ENCODE assay signal across 16 mouse cellular contexts in the genomic region with DNA sequence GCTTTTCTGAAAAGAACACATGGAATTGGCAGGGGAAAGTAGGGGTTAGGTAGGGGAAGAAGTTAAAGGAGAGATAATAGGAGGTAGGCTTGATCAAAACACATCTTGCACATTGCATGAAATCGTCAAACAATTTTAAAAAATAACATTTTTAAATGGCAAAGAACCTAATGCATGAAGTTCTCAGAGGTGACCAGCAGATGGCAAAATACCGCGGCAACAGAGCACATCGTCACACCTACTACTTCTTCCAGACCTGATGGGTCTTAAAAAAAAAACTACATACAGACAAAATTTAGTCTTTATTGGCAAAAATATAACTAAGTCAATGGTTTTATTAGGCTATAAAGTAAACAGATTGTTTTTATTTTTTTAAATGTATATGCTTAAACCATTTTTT. TPM values are rescaled to one million over a fixed set of nuclear protein-coding genes. Genes with fewer than 3 reads are reported as not detected.
DNase-seq lines count a peak whose midpoint lies in the region; TF ChIP-seq lines count a peak whose summit lies in the region.
"Had no signal": no experiment of that assay in that cellular context is flagged by ENCODE, and none has a peak within 500 bp of the region (broad histone marks: within the 10 kb centered on the region; RNA-seq: fewer than 3 reads in every experiment).

No protein-coding gene starts in this region.

- H3K27me3 ChIP-seq in heart, adult 2 months (ENCODE audit: control insufficient read depth, insufficient read depth, low read length): no peaks in the 10 kb centered on the region
- no peaks in the 10 kb centered on the region for H3K27me3 ChIP-seq in MEL (ENCODE audit: control insufficient read depth in 1 of 2, insufficient read depth in 2 of 2, low read length in 2 of 2)
- H3K27me3 ChIP-seq in limb, embryonic 10.5 days (ENCODE audit: low read depth, poor library complexity, severe bottlenecking): no peaks in the 10 kb centered on the region
- H3K27me3 ChIP-seq: midbrain, embryonic 15.5 days had no signal

- 40% methylated on average over 4 of the region's 4 CpGs for WGBS in heart, adult 2 months
- WGBS in lung, adult 2 months: 39% methylated on average over 4 of the region's 4 CpGs
- WGBS in limb, embryonic 10.5 days: 41% methylated on average over 4 of the region's 4 CpGs

- H3K27ac ChIP-seq in heart, adult 2 months: no peak overlapping the region
- H3K27ac ChIP-seq in MEL (ENCODE audit: control insufficient read depth, low read depth, low read length): no peak overlapping the region
- peak overlapping the region; percentile 75 for H3K27ac ChIP-seq in limb, embryonic 10.5 days
- H3K27ac ChIP-seq: midbrain, embryonic 15.5 days had no signal

- H3K9me3 ChIP-seq in MEL (replicated peaks; ENCODE audit: insufficient read depth, low read length): no peaks in the 10 kb centered on the region
- no peaks in the 10 kb centered on the region for H3K9me3 ChIP-seq in limb, embryonic 10.5 days (replicated peaks)
- H3K9me3 ChIP-seq: midbrain, embryonic 15.5 days had no signal

- TF ChIP-seq EP300 in heart, adult 2 months (IDR thresholded peaks at IDR 0.05; ENCODE audit: insufficient read depth, low read depth, low read length): no peak
- no peak for TF ChIP-seq EP300 in MEL (IDR thresholded peaks at IDR 0.05; ENCODE audit: low read depth in 1 of 2, low read length in 2 of 2)

- peak; percentile 72 for TF ChIP-seq CTCF in heart, adult 2 months (IDR thresholded peaks at IDR 0.05)
- peak; percentile 21; the same call in 1 of the 2 replicates for TF ChIP-seq CTCF in lung, adult 2 months (IDR thresholded peaks at IDR 0.05; ENCODE audit: insufficient read depth, low read length)
- TF ChIP-seq CTCF in MEL (IDR thresholded peaks at IDR 0.05 in 2 of 3, conservative IDR thresholded peaks at IDR 0.05 in 1 of 3; ENCODE audit: control insufficient read depth in 1 of 3, insufficient read depth in 1 of 3, low read depth in 2 of 3, low read length in 3 of 3, poor library complexity in 1 of 3, severe bottlenecking in 1 of 3): peak in 1 of 3 experiments; percentile 3; a peak in 1 of 6 replicates

- H3K9ac ChIP-seq in heart, adult 2 months (ENCODE audit: low read depth, low read length): no peak overlapping the region
- no peak overlapping the region for H3K9ac ChIP-seq in MEL (ENCODE audit: control insufficient read depth, low read depth, low read length, poor library complexity, severe bottlenecking)
- H3K9ac ChIP-seq: midbrain, embryonic 15.5 days had no signal

- no peaks in the 10 kb centered on the region for H3K36me3 ChIP-seq in heart, adult 2 months (ENCODE audit: control insufficient read depth, insufficient read depth, low read length)
- H3K36me3 ChIP-seq in MEL (ENCODE audit: control insufficient read depth in 1 of 2, insufficient read depth in 2 of 2, low read length in 2 of 2): no peaks in the 10 kb centered on the region
- H3K36me3 ChIP-seq in limb, embryonic 10.5 days: no peaks in the 10 kb centered on the region

- no peak overlapping the region for H3K4me3 ChIP-seq in heart, adult 2 months
- no peak overlapping the region for H3K4me3 ChIP-seq in lung, adult 2 months (replicated peaks; ENCODE audit: extremely low read depth, low read depth, low read length)
- H3K4me3 ChIP-seq in MEL (ENCODE audit: control insufficient read depth in 1 of 2, insufficient read depth in 1 of 2, low read depth in 2 of 2, low read length in 2 of 2): no peak overlapping the region
- no peak overlapping the region for H3K4me3 ChIP-seq in limb, embryonic 10.5 days
- H3K4me3 ChIP-seq: midbrain, embryonic 15.5 days had no signal

- H3K4me1 ChIP-seq in heart, adult 2 months (ENCODE audit: control insufficient read depth, insufficient read depth, low read length): no peaks in the 10 kb centered on the region
- H3K4me1 ChIP-seq in lung, adult 2 months (ENCODE audit: control insufficient read depth, insufficient read depth, low read length): no peaks in the 10 kb centered on the region
- no peaks in the 10 kb centered on the region for H3K4me1 ChIP-seq in MEL (ENCODE audit: control insufficient read depth in 1 of 2, insufficient read depth in 2 of 2, low read length in 2 of 2)
- H3K4me1 ChIP-seq in limb, embryonic 10.5 days: peaks cover 56% of the 10 kb centered on the region

- TF ChIP-seq POLR2A in heart, adult 2 months (IDR thresholded peaks at IDR 0.05; ENCODE audit: insufficient read depth, low read depth, low read length): no peak
- no peak for TF ChIP-seq POLR2A in lung, adult 2 months (IDR thresholded peaks at IDR 0.05; ENCODE audit: borderline replicate concordance, extremely low read depth, low read depth, low read length)
- TF ChIP-seq POLR2A in MEL (IDR thresholded peaks at IDR 0.05; ENCODE audit: control insufficient read depth in 1 of 2, insufficient read depth in 1 of 2, low read depth in 1 of 2, low read length in 2 of 2, poor library complexity in 1 of 2): no peak

- no peak for DNase-seq in heart, adult 2 months
- no peak for DNase-seq in heart, adult 11 months
- DNase-seq in lung, adult 2 months: no peak
- no peak for DNase-seq in lung, postnatal 10 days
- no peak for DNase-seq in MEL (ENCODE audit: low read depth, low spot score)
- DNase-seq in limb, embryonic 10.5 days (ENCODE audit: low spot score): no peak
- no peak for DNase-seq in adrenal gland, adult 2 months
- no peak for DNase-seq in spleen, postnatal 4 days (ENCODE audit: low spot score in 2 of 2)
- DNase-seq: gastrocnemius, postnatal 10 days; heart, postnatal 36 days; kidney, postnatal 4 days had no signal

- intact Hi-C loops in heart, adult 2 months (cut with DNase I): loop anchor here (10.0 kb wide), 1 partner anchor 1710 kb away; no protein-coding TSS in a partner anchor

- no peaks in the 10 kb centered on the region for H3K79me2 ChIP-seq in heart, adult 2 months (replicated peaks; ENCODE audit: control insufficient read depth, insufficient read depth, low read length)
- no peaks in the 10 kb centered on the region for H3K79me2 ChIP-seq in MEL (ENCODE audit: control insufficient read depth, insufficient read depth, low read length, poor library complexity)

- no peak for TF ChIP-seq RAD21 in MEL (IDR thresholded peaks at IDR 0.05; ENCODE audit: low read depth, low read length)

TF ChIP-seq in MEL, 35 proteins besides CTCF, POLR2A, EP300 and RAD21:
- TF ChIP-seq SMC3 (IDR thresholded peaks at IDR 0.05; ENCODE audit: low read depth, low read length) (peak; percentile 29), MYB (IDR thresholded peaks at IDR 0.05; ENCODE audit: low read depth, low read length) (no peak)
TF ChIP-seq in MEL: peak in this region for 1.

RNA-seq across cellular contexts. Expression of gene Gm21954, which starts 22.3 kb away (rescaled TPM):
- total RNA-seq in heart, adult 2 months (2021): not detected
- not detected in 2 replicates for polyA plus RNA-seq in heart, adult 2 months (2012; rRNA removed)
- not detected in 2 replicates for polyA plus RNA-seq in lung, adult 2 months (2012; rRNA removed)
- total RNA-seq in MEL (2012; rRNA removed): not detected in 2 replicates
- not detected for polyA plus RNA-seq in MEL (2012; ENCODE audit: insufficient read depth in 1 of 2, insufficient read length in 2 of 2, low read depth in 1 of 2, low replicate concordance in 2 of 2, missing spikeins in 1 of 2)
- polyA plus RNA-seq in limb, embryonic 10.5 days (2016; fragmentation: Nextera tagmentation; extraction: Ambion mirVana): not detected in 2 replicates
- total RNA-seq in adrenal gland, adult 2 months (2021): not detected
- polyA plus RNA-seq in adrenal gland, adult 2 months (2012; rRNA removed): not detected in 2 replicates
- total RNA-seq: gastrocnemius, postnatal 10 days; heart, postnatal 36 days had no signal
- polyA plus RNA-seq: embryonic facial prominence, embryonic 14.5 days; limb, embryonic 14.5 days; midbrain, embryonic 15.5 days; small intestine, adult 2 months; thymus, postnatal 0 days had no signal
